Mouse (Mus musculus) kidney, embryonic 15.5 days (tissue): Measurements from ENCODE around the gene Tspan9. TPM values are rescaled to one million over a fixed set of nuclear protein-coding genes. Genes with fewer than 3 reads are reported as not detected.

Experiments
- ATAC-seq: fragments of 200-750 bp; cut with Nextera tagmentation; replicated peaks from 2 replicates; pipeline ENCODE4 v1.8.0; 2017; ENCODE audit warnings: moderate TSS enrichment; ENCODE audit not compliant: low FRiP score
- H3K27ac ChIP-seq: fragments of 300-500 bp; sonication (generic); 2 replicates; pipeline ENCODE4 v1.5.1; 2015; ENCODE audit warnings: mild to moderate bottlenecking, inconsistent platforms
- H3K27me3 ChIP-seq: fragments of 300-500 bp; sonication (generic); 2 replicates; pipeline ENCODE4 v1.6.1; 2015; ENCODE audit warnings: inconsistent platforms
- H3K36me3 ChIP-seq: fragments of 300-500 bp; sonication (generic); 2 replicates; pipeline ENCODE4 v1.6.1; 2015; ENCODE audit warnings: inconsistent platforms
- H3K4me1 ChIP-seq: fragments of 300-500 bp; sonication (generic); 2 replicates; pipeline ENCODE4 v1.6.1; 2015; ENCODE audit warnings: inconsistent platforms
- H3K4me2 ChIP-seq: fragments of 300-500 bp; sonication (generic); 2 replicates; pipeline ENCODE4 v1.6.1; 2015; ENCODE audit warnings: moderate library complexity, mild to moderate bottlenecking, inconsistent platforms
- H3K4me3 ChIP-seq: fragments of 300-500 bp; sonication (generic); replicated peaks from 2 replicates; pipeline ENCODE4 v1.5.1; 2015; ENCODE audit warnings: mild to moderate bottlenecking, inconsistent platforms
- H3K9ac ChIP-seq: fragments of 300-500 bp; sonication (generic); 2 replicates; pipeline ENCODE4 v1.6.1; 2015; ENCODE audit warnings: mild to moderate bottlenecking, inconsistent platforms
- H3K9me3 ChIP-seq: fragments of 300-500 bp; sonication (generic); replicated peaks from 2 replicates; pipeline ENCODE4 v1.6.1; 2016; ENCODE audit warnings: inconsistent platforms
- WGBS: fragments of 180-500 bp; shearing (Covaris S2); methylation state at CpG from one replicate; pipeline ENCODE4 v1.1.7; 2015; ENCODE audit warnings: mixed read lengths; 5-methylcytosine and 5-hydroxymethylcytosine counted together
- polyA plus RNA-seq: library from polyadenylated mRNA; unstranded; fragments of >200 nt; fragmentation: Nextera tagmentation; extraction: Ambion mirVana; gene quantifications from 2 replicates; pipeline ENCODE4 v1.2.1, GENCODE M21; 2015

Tspan9 gene
- polyA plus RNA-seq, result 115 and 121 TPM in 2 replicates

GRCm38 (mm10) chr6:128143390-128144020 lies at the start of gene Tspan9:
TSS of gene Tspan9 (minus strand) at chr6:128143594.
- peak within 1 kb of the TSS; percentile 96 for H3K27ac ChIP-seq
- ATAC-seq, result peak; percentile 92
- H3K27me3 ChIP-seq, result no peaks in the 10 kb centered on the region
- no peaks in the 10 kb centered on the region for H3K9me3 ChIP-seq
- H3K4me1 ChIP-seq, result peaks cover 31% of the 10 kb centered on the region
- peak within 1 kb of the TSS; percentile 88 for H3K4me2 ChIP-seq
- H3K4me3 ChIP-seq, result peak within 1 kb of the TSS; percentile 77
- WGBS, result 0% methylated on average over 53 of the region's 56 CpGs
- peak within 1 kb of the TSS; percentile 88 for H3K9ac ChIP-seq
- H3K36me3 ChIP-seq, result no peaks in the 10 kb centered on the region

- Histone ChIP-seq H3K4me1 (0 out of 2 replicates have a peak, but pooled peaks cover 7% of the 10 kb centered on the region), H3K9ac (no peak overlapping the region), H3K27ac (no peak overlapping the region), H3K27me3 (no peaks in the 10 kb centered on the region), H3K4me3 (no peak overlapping the region), H3K9me3 (no peaks in the 10 kb centered on the region), H3K36me3 (no peaks in the 10 kb centered on the region), H3K4me2 (no peak overlapping the region)
- ATAC-seq, result no peak
- WGBS, result 29% methylated on average over 2 of the region's 2 CpGs
These were observed 40.1 kb upstream of the Tspan9 start for GRCm38 (mm10) chr6:128183521-128183920.

GRCm38 (mm10) chr6:128181176-128181575 lies 37.8 kb upstream of the Tspan9 start:
- no peak for ATAC-seq
- Histone ChIP-seq H3K9me3 (no peaks in the 10 kb centered on the region), H3K4me2 (no peak overlapping the region), H3K36me3 (no peaks in the 10 kb centered on the region), H3K27me3 (no peaks in the 10 kb centered on the region), H3K4me1 (0 out of 2 replicates have a peak, but pooled peaks cover 7% of the 10 kb centered on the region), H3K4me3 (no peak overlapping the region), H3K27ac (no peak overlapping the region), H3K9ac (no peak overlapping the region)
- 50% methylated on average over 5 of the region's 5 CpGs for WGBS

- H3K9me3 ChIP-seq, result no peaks in the 10 kb centered on the region
- no peak for ATAC-seq
- 92% methylated on average over 1 of the region's 1 CpGs for WGBS
- H3K4me1 ChIP-seq, result 0 out of 2 replicates have a peak, but pooled peaks cover 7% of the 10 kb centered on the region
- H3K4me2 ChIP-seq, result no peak overlapping the region
- no peaks in the 10 kb centered on the region for H3K36me3 ChIP-seq
- H3K27me3 ChIP-seq, result no peaks in the 10 kb centered on the region
- no peak overlapping the region for H3K4me3 ChIP-seq
- no peak overlapping the region for H3K27ac ChIP-seq
- H3K9ac ChIP-seq, result no peak overlapping the region
These were observed 36.3 kb upstream of the Tspan9 start for GRCm38 (mm10) chr6:128179651-128180050.

GRCm38 (mm10) chr6:128179247-128179646 lies 35.9 kb upstream of the Tspan9 start:
- H3K27ac ChIP-seq, result no peak overlapping the region
- H3K4me3 ChIP-seq, result no peak overlapping the region
- WGBS, result 71% methylated on average over 5 of the region's 5 CpGs
- H3K4me1 ChIP-seq, result 0 out of 2 replicates have a peak, but pooled peaks cover 7% of the 10 kb centered on the region
- H3K9me3 ChIP-seq, result no peaks in the 10 kb centered on the region
- H3K36me3 ChIP-seq, result no peaks in the 10 kb centered on the region
- no peak overlapping the region for H3K9ac ChIP-seq
- no peaks in the 10 kb centered on the region for H3K27me3 ChIP-seq
- H3K4me2 ChIP-seq, result no peak overlapping the region
- no peak for ATAC-seq

- no peaks in the 10 kb centered on the region for H3K36me3 ChIP-seq
- no peaks in the 10 kb centered on the region for H3K27me3 ChIP-seq
- no peak overlapping the region for H3K4me3 ChIP-seq
- no peak overlapping the region for H3K4me2 ChIP-seq
- no peak overlapping the region for H3K9ac ChIP-seq
- no peak for ATAC-seq
- H3K27ac ChIP-seq, result no peak overlapping the region
- 0 out of 2 replicates have a peak, but pooled peaks cover 7% of the 10 kb centered on the region for H3K4me1 ChIP-seq
- no peaks in the 10 kb centered on the region for H3K9me3 ChIP-seq
- WGBS, result 83% methylated on average over 2 of the region's 2 CpGs
These were observed 35.3 kb upstream of the Tspan9 start for GRCm38 (mm10) chr6:128178681-128179080.

GRCm38 (mm10) chr6:128168785-128169679 lies 25.6 kb upstream of the Tspan9 start:
- Histone ChIP-seq H3K36me3 (no peaks in the 10 kb centered on the region), H3K4me1 (peaks cover 12% of the 10 kb centered on the region; the same call in 1 of the 2 replicates), H3K9ac (no peak overlapping the region), H3K27me3 (0 out of 2 replicates have a peak, but pooled peaks cover 3% of the 10 kb centered on the region), H3K9me3 (no peaks in the 10 kb centered on the region), H3K4me2 (no peak overlapping the region), H3K4me3 (no peak overlapping the region), H3K27ac (no peak overlapping the region)
- ATAC-seq, result no peak
- 59% methylated on average over 6 of the region's 6 CpGs for WGBS

GRCm38 (mm10) chr6:128165564-128165963 lies 22.2 kb upstream of the Tspan9 start:
- no peaks in the 10 kb centered on the region for H3K36me3 ChIP-seq
- no peak overlapping the region for H3K9ac ChIP-seq
- H3K4me1 ChIP-seq, result peaks cover 12% of the 10 kb centered on the region; the same call in 1 of the 2 replicates
- H3K9me3 ChIP-seq, result no peaks in the 10 kb centered on the region
- no peak overlapping the region for H3K4me3 ChIP-seq
- ATAC-seq, result no peak
- 60% methylated on average over 2 of the region's 2 CpGs for WGBS
- H3K27me3 ChIP-seq, result 0 out of 2 replicates have a peak, but pooled peaks cover 1% of the 10 kb centered on the region
- no peak overlapping the region for H3K4me2 ChIP-seq
- H3K27ac ChIP-seq, result no peak overlapping the region

GRCm38 (mm10) chr6:128164632-128165031 lies 21.2 kb upstream of the Tspan9 start:
- Histone ChIP-seq H3K4me3 (no peak overlapping the region), H3K9ac (no peak overlapping the region), H3K27ac (no peak overlapping the region), H3K27me3 (no peaks in the 10 kb centered on the region), H3K4me2 (no peak overlapping the region), H3K4me1 (peaks cover 12% of the 10 kb centered on the region; the same call in 1 of the 2 replicates), H3K36me3 (no peaks in the 10 kb centered on the region), H3K9me3 (no peaks in the 10 kb centered on the region)
- 88% methylated on average over 8 of the region's 8 CpGs for WGBS
- no peak for ATAC-seq

GRCm38 (mm10) chr6:128159092-128159491 lies 15.7 kb upstream of the Tspan9 start:
- H3K4me1 ChIP-seq, result 0 out of 2 replicates have a peak, but pooled peaks cover 5% of the 10 kb centered on the region
- H3K9ac ChIP-seq, result no peak overlapping the region
- 86% methylated on average over 6 of the region's 6 CpGs for WGBS
- ATAC-seq, result no peak
- H3K4me3 ChIP-seq, result no peak overlapping the region
- H3K4me2 ChIP-seq, result no peak overlapping the region
- H3K27me3 ChIP-seq, result no peaks in the 10 kb centered on the region
- H3K27ac ChIP-seq, result no peak overlapping the region
- no peaks in the 10 kb centered on the region for H3K9me3 ChIP-seq
- H3K36me3 ChIP-seq, result no peaks in the 10 kb centered on the region

GRCm38 (mm10) chr6:128158031-128158430 lies 14.6 kb upstream of the Tspan9 start:
- no peak overlapping the region for H3K9ac ChIP-seq
- H3K4me3 ChIP-seq, result no peak overlapping the region
- H3K9me3 ChIP-seq, result no peaks in the 10 kb centered on the region
- no peak overlapping the region for H3K27ac ChIP-seq
- no peak for ATAC-seq
- H3K4me1 ChIP-seq, result 0 out of 2 replicates have a peak, but pooled peaks cover 5% of the 10 kb centered on the region
- 59% methylated on average over 12 of the region's 12 CpGs for WGBS
- no peaks in the 10 kb centered on the region for H3K27me3 ChIP-seq
- no peak overlapping the region for H3K4me2 ChIP-seq
- no peaks in the 10 kb centered on the region for H3K36me3 ChIP-seq

- Histone ChIP-seq H3K4me3 (no peak overlapping the region), H3K9me3 (no peaks in the 10 kb centered on the region), H3K4me1 (0 out of 2 replicates have a peak, but pooled peaks cover 5% of the 10 kb centered on the region), H3K27ac (no peak overlapping the region), H3K4me2 (no peak overlapping the region), H3K27me3 (no peaks in the 10 kb centered on the region), H3K36me3 (no peaks in the 10 kb centered on the region), H3K9ac (no peak overlapping the region)
- WGBS, result 76% methylated on average over 4 of the region's 4 CpGs
- no peak for ATAC-seq
These were observed 13.1 kb upstream of the Tspan9 start for GRCm38 (mm10) chr6:128156476-128156875.
